Mouse (Mus musculus): Measurements from ENCODE around the gene Fntb.

The Fntb gene

GRCm38 (mm10) chr12:76795350-76795749, 30.0 kb downstream of the Fntb start, which contains the start of gene Gpx2:
Gpx2 (minus strand) TSS chr12:76795554.
- DNase-seq (ENCODE audit: low spot score): no peak

GRCm38 (mm10) chr12:76796938-76797539, 31.6 kb downstream of the Fntb start:
- no peak for DNase-seq (ENCODE audit: low spot score)

GRCm38 (mm10) chr12:76798008-76798720, 32.8 kb downstream of the Fntb start:
- DNase-seq (ENCODE audit: low spot score): no peak

GRCm38 (mm10) chr12:76803028-76803427, 37.6 kb downstream of the Fntb start:
- DNase-seq (ENCODE audit: low spot score): no peak

GRCm38 (mm10) chr12:76803700-76804252, 38.4 kb downstream of the Fntb start:
- peak; percentile 73 for DNase-seq (ENCODE audit: low spot score)

GRCm38 (mm10) chr12:76805056-76805811, 39.8 kb downstream of the Fntb start:
- DNase-seq (ENCODE audit: low spot score): no peak

- no peak for DNase-seq (ENCODE audit: low spot score)
Measured at GRCm38 (mm10) chr12:76807796-76808195, 42.4 kb downstream of the Fntb start.

- DNase-seq (ENCODE audit: low spot score): no peak
Measured at GRCm38 (mm10) chr12:76810491-76810890, 45.1 kb downstream of the Fntb start.

GRCm38 (mm10) chr12:76811006-76811405, 45.6 kb downstream of the Fntb start:
- no peak for DNase-seq (ENCODE audit: low spot score)

GRCm38 (mm10) chr12:76813543-76813942, 48.2 kb downstream of the Fntb start:
- DNase-seq (ENCODE audit: low spot score): no peak

GRCm38 (mm10) chr12:76814120-76814519, 48.7 kb downstream of the Fntb start:
- no peak for DNase-seq (ENCODE audit: low spot score)

- no peak for DNase-seq (ENCODE audit: low spot score)
Measured at GRCm38 (mm10) chr12:76816720-76817119, 51.3 kb downstream of the Fntb start.

GRCm38 (mm10) chr12:76817176-76817575, 51.8 kb downstream of the Fntb start:
- no peak for DNase-seq (ENCODE audit: low spot score)

- DNase-seq (ENCODE audit: low spot score): no peak
Measured at GRCm38 (mm10) chr12:76818120-76818519, 52.7 kb downstream of the Fntb start.

- DNase-seq (ENCODE audit: low spot score): no peak
Measured at GRCm38 (mm10) chr12:76818908-76819307, 53.5 kb downstream of the Fntb start.

GRCm38 (mm10) chr12:76819816-76820215, 54.4 kb downstream of the Fntb start:
- no peak for DNase-seq (ENCODE audit: low spot score)

- DNase-seq (ENCODE audit: low spot score): no peak
Measured at GRCm38 (mm10) chr12:76820615-76821014, 55.2 kb downstream of the Fntb start.

GRCm38 (mm10) chr12:76822002-76822650, 56.7 kb downstream of the Fntb start:
- peak; percentile 43 for DNase-seq (ENCODE audit: low spot score)

- no peak for DNase-seq (ENCODE audit: low spot score)
Measured at GRCm38 (mm10) chr12:76822651-76823041, 57.3 kb downstream of the Fntb start, which contains the start of gene Rab15. Rab15 (minus strand) TSS chr12:76822908.

GRCm38 (mm10) chr12:76825283-76825682, 59.9 kb downstream of the Fntb start:
- DNase-seq (ENCODE audit: low spot score): no peak

- peak; percentile 53 for DNase-seq (ENCODE audit: low spot score)
Measured at GRCm38 (mm10) chr12:76832704-76833103, 67.3 kb downstream of the Fntb start.

Measured in MN1 (cell line).